Mouse (Mus musculus) naive thymus-derived CD4-positive, alpha-beta T cell, adult 5 months (primary cell): ENCODE data around the gene Cfhr2. TPM values are rescaled to one million over a fixed set of nuclear protein-coding genes. Genes with fewer than 3 reads are reported as not detected.

Experiments
- polyA plus RNA-seq: library from polyadenylated mRNA; unstranded; fragments of 100-300 nt; shearing (Covaris generic); gene quantifications from one replicate; pipeline ENCODE4 v1.2.1, GENCODE M21; 2017

Gene Cfhr2
- polyA plus RNA-seq, result not detected

GRCm38 (mm10) chr1:139858548-139858947 is at the start of gene Cfhr2:
Gene Cfhr2 (minus strand): TSS chr1:139858702.

GRCm38 (mm10) chr1:139781143-139781542 is 77.4 kb downstream of the Cfhr2 start, which contains the start of gene Gm4788:
Gene Gm4788 (minus strand): TSS chr1:139781243.

Other genes starting within 250 kb of the Cfhr2 start
- gene Gm4788, start 77.5 kb downstream of the Cfhr2 start, polyA plus RNA-seq, result not detected